Mouse (Mus musculus) left cerebral cortex, postnatal 25 days (tissue): Measurements from ENCODE around the gene Mbd4. TPM values are rescaled to one million over a fixed set of nuclear protein-coding genes. Genes with fewer than 3 reads are reported as not detected.
A peak's percentile ranks its signal among the peaks of the same experiment; 100 is the strongest.
"Not testable (repeated sequence)": the region's sequence is repeated elsewhere in the genome, so short reads cannot be mapped to it uniquely, and the experiment has no call there.

ENCODE experiments used
- DNase-seq, 2 experiments: peaks; one replicate each; pipeline ENCODE4 v3.0.0; 2022; ENCODE audit warnings: low spot score in 2 of 2, mixed read lengths in 1 of 2
- intact Hi-C: fragments of 180-260 bp; cut with DNase I; formaldehyde crosslinking; loops from one replicate; pipeline ENCODE4 v1.15.1; 2025
- total RNA-seq, 2 experiments: library from RNA; stranded (reverse); gene quantifications; 2 replicates each; pipeline ENCODE4 v1.2.3; 2021

The Mbd4 gene
- total RNA-seq: 1 to 10 TPM; 8.1 to 9.1 TPM

GRCm38 (mm10) chr6:115853091-115853813 lies at the start of gene Mbd4, which contains the start of gene Ift122:
Gene Mbd4 (minus strand): TSS chr6:115853371.
Gene Ift122 (plus strand): TSS chr6:115853470.
- peak; percentile 98 to 100 for DNase-seq
- intact Hi-C loops: loop anchor here (5.0 kb wide), 1 partner anchor 139 kb away; no protein-coding TSS in a partner anchor

GRCm38 (mm10) chr6:115902545-115902944 lies 49.4 kb upstream of the Mbd4 start:
- peak in 1 of 2 experiments; percentile 80 for DNase-seq
- intact Hi-C loops: loop anchor here (5.0 kb wide), 1 partner anchor 235 kb away; no protein-coding TSS in a partner anchor

- intact Hi-C loops: loop anchor here (1.0 to 5.0 kb wide), 3 partner anchors 93 to 236 kb away; partner anchors contain the start of gene Plxnd1
- no peak for DNase-seq
Observed at GRCm38 (mm10) chr6:115901489-115901931, 48.3 kb upstream of the Mbd4 start.

- DNase-seq: peak; percentile 83 to 93
- intact Hi-C loops: loop anchor here (1.0 to 5.0 kb wide), 3 partner anchors 94 to 236 kb away; partner anchors contain the start of gene Plxnd1
Observed at GRCm38 (mm10) chr6:115901062-115901461, 47.9 kb upstream of the Mbd4 start.

GRCm38 (mm10) chr6:115897926-115898520 lies 44.9 kb upstream of the Mbd4 start:
- intact Hi-C loops: no loop called here
- DNase-seq: no peak

- no peak for DNase-seq
- intact Hi-C loops: no loop called here
Observed at GRCm38 (mm10) chr6:115897117-115897516, 43.9 kb upstream of the Mbd4 start.

GRCm38 (mm10) chr6:115896346-115896745 lies 43.2 kb upstream of the Mbd4 start:
- intact Hi-C loops: no loop called here
- no peak for DNase-seq

GRCm38 (mm10) chr6:115892363-115892762 lies 39.2 kb upstream of the Mbd4 start:
- no peak for DNase-seq
- intact Hi-C loops: no loop called here

- intact Hi-C loops: loop anchor here (1.0 kb wide), 1 partner anchor 23 kb away; no protein-coding TSS in a partner anchor
- peak; percentile 84 to 92 for DNase-seq
Observed at GRCm38 (mm10) chr6:115891497-115892061, 38.4 kb upstream of the Mbd4 start.

GRCm38 (mm10) chr6:115891061-115891460 lies 37.9 kb upstream of the Mbd4 start:
- intact Hi-C loops: loop anchor here (1.0 kb wide), 1 partner anchor 23 kb away; no protein-coding TSS in a partner anchor
- peak; percentile 67 to 89 for DNase-seq

GRCm38 (mm10) chr6:115890601-115891000 lies 37.4 kb upstream of the Mbd4 start:
- intact Hi-C loops: no loop called here
- no peak for DNase-seq

GRCm38 (mm10) chr6:115888296-115888695 lies 35.1 kb upstream of the Mbd4 start:
- peak in 1 of 2 experiments; percentile 35 for DNase-seq

GRCm38 (mm10) chr6:115886894-115887293 lies 33.7 kb upstream of the Mbd4 start:
- intact Hi-C loops: no loop called here
- DNase-seq: no peak

More at GRCm38 (mm10) chr6:115888296-115888695, 35.1 kb upstream of the Mbd4 start:
- intact Hi-C loops: no loop called here

- no peak for DNase-seq
- intact Hi-C loops: no loop called here
Observed at GRCm38 (mm10) chr6:115884018-115884417, 30.8 kb upstream of the Mbd4 start.

GRCm38 (mm10) chr6:115880751-115881150 lies 27.6 kb upstream of the Mbd4 start:
- intact Hi-C loops: no loop called here
- DNase-seq: no peak

- DNase-seq: no peak
- intact Hi-C loops: no loop called here
Observed at GRCm38 (mm10) chr6:115879736-115880135, 26.6 kb upstream of the Mbd4 start.

- intact Hi-C loops: no loop called here
- no peak for DNase-seq
Observed at GRCm38 (mm10) chr6:115878694-115879093, 25.5 kb upstream of the Mbd4 start.

- intact Hi-C loops: no loop called here
- DNase-seq: no peak
Observed at GRCm38 (mm10) chr6:115877239-115877638, 24.1 kb upstream of the Mbd4 start.

GRCm38 (mm10) chr6:115871318-115871717 lies 18.1 kb upstream of the Mbd4 start:
- DNase-seq, intact Hi-C loops: not testable (repeated sequence)

GRCm38 (mm10) chr6:115867157-115867556 lies 14.0 kb upstream of the Mbd4 start:
- DNase-seq, intact Hi-C loops: not testable (repeated sequence)
